Mouse (Mus musculus) liver, embryonic 12.5 days (tissue): ENCODE data around the gene Rab27a. TPM values are rescaled to one million over a fixed set of nuclear protein-coding genes. Genes with fewer than 3 reads are reported as not detected.

Source experiments
- ATAC-seq: fragments of 200-750 bp; cut with Nextera tagmentation; 2 replicates; pipeline ENCODE4 v1.8.0; 2017; ENCODE audit warnings: moderate number of reproducible peaks, mild to moderate bottlenecking, moderate library complexity
- H3K27ac ChIP-seq: fragments of 300-500 bp; sonication (generic); 2 replicates; pipeline ENCODE4 v1.5.1; 2016; ENCODE audit warnings: mild to moderate bottlenecking
- H3K27me3 ChIP-seq: fragments of 300-500 bp; sonication (generic); replicated peaks from 2 replicates; pipeline ENCODE4 v1.6.1; 2016; ENCODE audit warnings: mild to moderate bottlenecking, moderate library complexity
- H3K36me3 ChIP-seq: fragments of 300-500 bp; sonication (generic); 2 replicates; pipeline ENCODE4 v1.6.1; 2016; ENCODE audit warnings: mild to moderate bottlenecking, moderate library complexity
- H3K4me1 ChIP-seq: fragments of 300-500 bp; sonication (generic); 2 replicates; pipeline ENCODE4 v1.6.1; 2016
- H3K4me2 ChIP-seq: fragments of 300-500 bp; sonication (generic); 2 replicates; pipeline ENCODE4 v1.6.1; 2016; ENCODE audit warnings: mild to moderate bottlenecking, moderate library complexity
- H3K4me3 ChIP-seq: fragments of 300-500 bp; sonication (generic); 2 replicates; pipeline ENCODE4 v1.5.1; 2016; ENCODE audit warnings: mild to moderate bottlenecking, moderate library complexity
- H3K9ac ChIP-seq: fragments of 300-500 bp; sonication (generic); 2 replicates; pipeline ENCODE4 v1.6.1; 2016; ENCODE audit warnings: mild to moderate bottlenecking, moderate library complexity
- H3K9me3 ChIP-seq: fragments of 300-500 bp; sonication (generic); replicated peaks from 2 replicates; pipeline ENCODE4 v1.6.1; 2016; ENCODE audit warnings: mild to moderate bottlenecking, moderate library complexity
- WGBS: fragments of 180-500 bp; shearing (Covaris S2); methylation state at CpG from one replicate; pipeline ENCODE4 v1.1.7; 2016; ENCODE audit not compliant: insufficient replicate concordance; 5-methylcytosine and 5-hydroxymethylcytosine counted together
- microRNA-seq: library from miRNA; unstranded; fragments of <30 nt; microRNA quantifications from one replicate; pipeline ENCODE4, GENCODE M21; 2017
- polyA plus RNA-seq: library from polyadenylated mRNA; unstranded; fragments of >200 nt; fragmentation: Nextera tagmentation; extraction: Ambion mirVana; gene quantifications from 2 replicates; pipeline ENCODE4 v1.2.1, GENCODE M21; 2016

The Rab27a gene
- polyA plus RNA-seq, 1 experiment from 2014 or later: 4.8 TPM

- WGBS: 73% methylated on average over 8 of the region's 8 CpGs
- H3K9ac ChIP-seq: no peak overlapping the region
- peaks cover 5% of the 10 kb centered on the region; the same call in 1 of the 2 replicates for H3K4me1 ChIP-seq
- ATAC-seq: no peak
- no peaks in the 10 kb centered on the region for H3K9me3 ChIP-seq
- H3K27ac ChIP-seq: no peak overlapping the region
- H3K27me3 ChIP-seq: no peaks in the 10 kb centered on the region
- H3K36me3 ChIP-seq: peaks cover 54% of the 10 kb centered on the region
- no peak overlapping the region for H3K4me2 ChIP-seq
- no peak overlapping the region for H3K4me3 ChIP-seq
Measured at GRCm38 (mm10) chr9:73129875-73130274, 85.2 kb downstream of the Rab27a start.

- ATAC-seq: no peak
- Histone ChIP-seq H3K36me3 (peaks cover 48% of the 10 kb centered on the region), H3K4me2 (no peak overlapping the region), H3K9me3 (no peaks in the 10 kb centered on the region), H3K9ac (no peak overlapping the region), H3K27ac (no peak overlapping the region), H3K4me1 (no peaks in the 10 kb centered on the region), H3K4me3 (no peak overlapping the region), H3K27me3 (no peaks in the 10 kb centered on the region)
- WGBS: 87% methylated on average over 4 of the region's 4 CpGs
Measured at GRCm38 (mm10) chr9:73130529-73130928, 85.9 kb downstream of the Rab27a start.

- Histone ChIP-seq H3K4me1 (no peaks in the 10 kb centered on the region), H3K4me2 (no peak overlapping the region), H3K9me3 (no peaks in the 10 kb centered on the region), H3K9ac (no peak overlapping the region), H3K27ac (no peak overlapping the region), H3K27me3 (no peaks in the 10 kb centered on the region), H3K4me3 (no peak overlapping the region), H3K36me3 (no peaks in the 10 kb centered on the region)
- WGBS: 56% methylated on average over 11 of the region's 11 CpGs
- no peak for ATAC-seq
Measured at GRCm38 (mm10) chr9:73137341-73137886, 92.8 kb downstream of the Rab27a start.

Small RNA genes lying within 50 kb of the gene (microRNA-seq; reads per million reads assigned to microRNA genes)
- gene Gm27353: not detected

Other genes starting within 250 kb of the Rab27a start
- 0.37 and 0.52 TPM in 2 replicates for gene Prtg, start 238.0 kb upstream of the Rab27a start, polyA plus RNA-seq
- 0.35 and 0.48 TPM in 2 replicates for gene Pygo1, start 119.2 kb upstream of the Rab27a start, polyA plus RNA-seq
- 0.10 and 0.37 TPM in 2 replicates for gene Dyx1c1, start 86.1 kb upstream of the Rab27a start, polyA plus RNA-seq
- 0.13 TPM in 1 of 2 replicates, not detected in the other for gene Gm44503, start 86.0 kb upstream of the Rab27a start, polyA plus RNA-seq
- gene Ccpg1os, start 59.5 kb upstream of the Rab27a start, polyA plus RNA-seq: 4.4 and 4.6 TPM in 2 replicates
- 12.6 and 13.0 TPM in 2 replicates for gene Ccpg1, start 59.4 kb upstream of the Rab27a start, polyA plus RNA-seq
- 8.0 and 8.3 TPM in 2 replicates for gene Pigb, start 4.5 kb upstream of the Rab27a start, polyA plus RNA-seq
- gene Khdc3, start 57.0 kb downstream of the Rab27a start, polyA plus RNA-seq: not detected in 2 replicates
- gene Gm20509, start 57.6 kb downstream of the Rab27a start, polyA plus RNA-seq: not detected in 2 replicates
- 92.7 and 93.7 TPM in 2 replicates for gene Rsl24d1, start 68.6 kb downstream of the Rab27a start, polyA plus RNA-seq